Mouse (Mus musculus): Measurements from ENCODE around the gene Thegl.

The Thegl gene

GRCm38 (mm10) chr5:77052616-77053015 is 36.8 kb downstream of the Thegl start:
- no peak for DNase-seq (ENCODE audit: low read depth)

- DNase-seq (ENCODE audit: low read depth) = no peak
Observed at GRCm38 (mm10) chr5:77056881-77057440, 41.1 kb downstream of the Thegl start.

- DNase-seq (ENCODE audit: low read depth) = no peak
Observed at GRCm38 (mm10) chr5:77060363-77060762, 44.5 kb downstream of the Thegl start.

GRCm38 (mm10) chr5:77061372-77062038 is 45.7 kb downstream of the Thegl start:
- DNase-seq (ENCODE audit: low read depth) = no peak

- no peak for DNase-seq (ENCODE audit: low read depth)
Observed at GRCm38 (mm10) chr5:77067321-77067720, 51.5 kb downstream of the Thegl start.

- no peak for DNase-seq (ENCODE audit: low read depth)
Observed at GRCm38 (mm10) chr5:77070987-77071386, 55.2 kb downstream of the Thegl start.

- no peak for DNase-seq (ENCODE audit: low read depth)
Observed at GRCm38 (mm10) chr5:77071626-77072025, 55.8 kb downstream of the Thegl start.

GRCm38 (mm10) chr5:77073794-77074193 is 58.0 kb downstream of the Thegl start:
- no peak for DNase-seq (ENCODE audit: low read depth)

GRCm38 (mm10) chr5:77074914-77075313 is 59.1 kb downstream of the Thegl start:
- DNase-seq (ENCODE audit: low read depth) = peak; percentile 99

GRCm38 (mm10) chr5:77075951-77076350 is 60.1 kb downstream of the Thegl start:
- peak; percentile 33 for DNase-seq (ENCODE audit: low read depth)

- DNase-seq (ENCODE audit: low read depth) = peak; percentile 96
Observed at GRCm38 (mm10) chr5:77080761-77081160, 64.9 kb downstream of the Thegl start.

GRCm38 (mm10) chr5:77082735-77083134 is 66.9 kb downstream of the Thegl start:
- no peak for DNase-seq (ENCODE audit: low read depth)

GRCm38 (mm10) chr5:77084418-77084817 is 68.6 kb downstream of the Thegl start:
- DNase-seq (ENCODE audit: low read depth) = no peak

GRCm38 (mm10) chr5:77085753-77086450 is 70.1 kb downstream of the Thegl start:
- DNase-seq (ENCODE audit: low read depth) = no peak

- no peak for DNase-seq (ENCODE audit: low read depth)
Observed at GRCm38 (mm10) chr5:77086541-77086940, 70.7 kb downstream of the Thegl start.

GRCm38 (mm10) chr5:77087122-77087521 is 71.3 kb downstream of the Thegl start:
- no peak for DNase-seq (ENCODE audit: low read depth)

GRCm38 (mm10) chr5:77089294-77089693 is 73.5 kb downstream of the Thegl start:
- DNase-seq (ENCODE audit: low read depth) = no peak

- no peak for DNase-seq (ENCODE audit: low read depth)
Observed at GRCm38 (mm10) chr5:77089901-77090300, 74.1 kb downstream of the Thegl start.

GRCm38 (mm10) chr5:77090521-77091096 is 74.8 kb downstream of the Thegl start:
- DNase-seq (ENCODE audit: low read depth) = no peak

GRCm38 (mm10) chr5:77091923-77092322 is 76.1 kb downstream of the Thegl start:
- no peak for DNase-seq (ENCODE audit: low read depth)

- no peak for DNase-seq (ENCODE audit: low read depth)
Observed at GRCm38 (mm10) chr5:77092531-77092930, 76.7 kb downstream of the Thegl start.

GRCm38 (mm10) chr5:77093961-77094360 is 78.1 kb downstream of the Thegl start:
- DNase-seq (ENCODE audit: low read depth) = no peak

Data from fibroblast of lung, adult 2 months (primary cell).